Mouse (Mus musculus): Measurements from ENCODE around the gene Ptprm.

DNA sequence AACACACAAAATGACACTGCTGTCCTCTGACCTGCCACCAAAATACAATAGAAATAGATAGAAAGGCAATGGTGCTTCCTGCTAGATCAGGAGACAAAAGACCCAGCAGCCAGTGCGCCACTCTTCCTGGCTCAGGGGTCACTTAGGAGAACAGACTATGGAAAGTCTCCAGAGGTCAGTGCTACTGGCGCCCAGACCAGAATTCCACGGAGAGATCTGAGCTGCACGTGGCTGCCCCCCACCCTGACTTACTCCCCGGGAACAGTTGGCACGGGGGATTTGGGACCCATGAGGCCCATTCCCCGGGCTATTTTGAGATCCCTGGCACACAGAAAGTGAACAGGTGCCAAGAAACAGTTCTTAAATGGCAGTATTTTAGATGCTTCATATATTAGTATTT lies 183.6 kb downstream of the Ptprm start:
- TF ChIP-seq POLR2A (IDR thresholded peaks at IDR 0.05; ENCODE audit: control insufficient read depth, low read depth, low read length) (no peak), CTCF (IDR thresholded peaks at IDR 0.05; ENCODE audit: control insufficient read depth, insufficient read depth, insufficient replicate concordance, low read depth, low read length) (no peak)
